Mouse (Mus musculus): ENCODE results near the gene Oard1.

Gene Oard1

DNA sequence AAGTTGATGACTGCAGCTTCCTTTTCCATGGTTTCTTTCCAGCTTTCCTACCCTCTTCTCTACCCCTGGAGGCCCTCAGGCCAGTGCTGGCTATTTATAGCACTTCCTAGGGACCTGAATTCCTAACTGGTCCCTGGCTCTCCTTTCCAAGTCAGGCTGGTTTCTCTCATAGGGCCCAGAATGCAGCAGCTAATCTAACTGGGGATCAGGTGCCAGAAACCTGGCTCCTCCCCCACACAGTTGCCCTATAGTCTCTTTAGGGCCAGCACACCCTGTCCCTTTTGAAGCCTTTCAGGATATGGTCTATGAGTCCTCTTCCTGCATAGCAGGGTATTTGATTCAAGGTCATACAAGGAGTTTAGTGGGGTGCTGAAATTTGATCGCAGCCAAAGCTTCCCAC is 26.7 kb downstream of the Oard1 start:
- DNase-seq (ENCODE audit: low read depth): no peak

DNA sequence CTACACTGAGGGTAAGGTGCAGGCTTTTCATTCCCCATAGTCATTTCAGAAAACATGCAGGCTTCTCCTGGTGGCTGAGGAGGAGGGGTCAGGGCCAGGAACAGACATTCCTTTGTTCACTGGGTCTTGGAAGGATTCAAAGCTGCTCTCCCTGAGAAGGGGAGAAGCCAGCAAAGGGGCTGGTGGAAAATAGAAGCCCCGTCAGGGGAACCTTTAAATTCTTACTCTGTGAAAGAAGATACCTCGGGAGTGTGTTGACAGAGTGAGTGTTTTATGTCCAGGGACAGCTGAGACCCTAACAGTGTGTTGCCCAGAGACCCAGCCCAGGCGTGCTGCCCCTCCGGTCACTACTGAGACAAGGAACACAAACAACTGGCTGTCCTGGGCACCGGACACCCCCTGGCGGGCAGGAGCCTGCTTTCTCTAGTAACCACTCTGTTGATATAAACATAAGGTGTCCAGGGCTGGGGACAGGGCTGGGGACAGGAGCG is 27.7 kb downstream of the Oard1 start:
- no peak for DNase-seq (ENCODE audit: low read depth)

DNA sequence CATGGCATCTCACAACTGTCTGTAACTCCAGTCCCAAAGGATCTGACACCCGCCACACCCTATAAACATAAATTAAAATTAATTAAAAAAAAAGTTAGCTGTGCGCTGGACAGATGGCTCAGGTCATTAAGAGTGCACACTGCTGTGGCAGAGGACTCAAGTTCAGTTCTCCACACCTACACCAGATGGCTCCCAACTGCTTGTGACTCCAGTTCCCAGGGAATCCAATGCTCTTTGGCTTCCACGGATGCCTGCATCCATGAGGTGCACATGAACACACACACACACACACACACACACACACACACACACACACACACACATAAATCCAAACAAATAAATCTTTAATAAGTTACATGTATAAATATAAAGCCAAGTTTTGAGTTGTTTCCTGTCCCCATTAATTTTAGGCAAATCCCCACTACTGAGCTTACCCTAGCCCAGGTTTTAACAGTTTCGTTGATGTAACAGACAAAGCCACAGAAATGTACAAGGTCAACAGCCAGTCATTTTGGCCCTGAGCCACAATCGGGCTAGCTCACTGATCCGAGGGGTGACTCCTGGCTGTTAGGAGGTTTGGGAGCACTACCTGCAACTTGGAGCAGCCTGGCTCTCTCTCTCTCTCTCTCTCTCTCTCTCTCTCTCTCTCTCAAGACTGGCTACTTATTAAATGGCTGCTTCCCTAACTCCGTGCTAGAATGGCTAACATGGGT is 33.1 kb downstream of the Oard1 start:
- no peak for DNase-seq (ENCODE audit: low read depth)

DNA sequence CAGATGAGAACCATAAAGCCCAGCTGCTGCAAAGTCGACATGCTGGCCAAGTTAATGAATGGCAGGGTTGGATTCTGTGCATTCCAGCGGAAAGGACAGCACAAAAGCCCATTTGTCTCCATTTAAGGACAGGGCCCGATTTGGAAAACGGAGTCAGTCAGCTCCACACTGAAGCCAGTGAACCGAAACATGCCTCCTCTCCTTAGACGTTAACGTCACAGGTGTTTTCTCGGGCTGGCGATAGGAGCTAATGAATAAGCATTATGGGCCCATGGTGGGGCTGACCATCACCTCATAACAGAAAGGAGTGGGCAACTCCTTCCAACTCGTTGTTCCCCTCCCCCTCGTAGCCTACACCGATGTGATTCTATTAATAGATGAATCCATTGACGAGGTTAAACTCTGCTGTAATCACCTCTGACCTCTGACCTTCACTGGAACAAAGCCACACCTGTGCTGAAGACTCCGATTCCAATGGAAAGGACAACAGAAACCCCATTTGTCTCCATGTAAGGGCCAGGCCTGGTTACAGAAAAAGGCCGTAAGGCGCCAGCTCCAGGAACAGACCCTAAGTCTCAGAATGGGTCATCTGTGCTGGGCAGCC is 33.8 kb downstream of the Oard1 start:
- DNase-seq (ENCODE audit: low read depth): no peak

DNA sequence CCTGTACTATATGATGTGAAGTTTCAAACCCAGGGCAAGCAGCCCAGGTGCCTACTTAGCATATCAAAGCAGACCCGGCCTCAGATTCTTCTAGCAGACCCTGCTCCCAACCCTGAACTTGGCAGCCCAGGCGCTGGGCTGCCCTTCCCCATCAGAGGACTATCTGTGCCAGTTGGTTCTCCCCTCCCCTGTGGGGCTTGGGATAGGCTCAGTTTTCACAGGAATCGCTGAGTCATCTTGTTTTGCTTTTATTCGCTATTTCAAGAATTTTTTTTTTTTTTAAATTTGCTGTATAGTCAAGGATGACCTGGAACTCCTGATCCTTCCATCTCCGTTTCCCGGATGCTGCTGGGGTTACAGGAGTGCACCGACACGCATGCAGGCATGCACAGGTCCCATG is 37.9 kb downstream of the Oard1 start:
- no peak for DNase-seq (ENCODE audit: low read depth)

DNA sequence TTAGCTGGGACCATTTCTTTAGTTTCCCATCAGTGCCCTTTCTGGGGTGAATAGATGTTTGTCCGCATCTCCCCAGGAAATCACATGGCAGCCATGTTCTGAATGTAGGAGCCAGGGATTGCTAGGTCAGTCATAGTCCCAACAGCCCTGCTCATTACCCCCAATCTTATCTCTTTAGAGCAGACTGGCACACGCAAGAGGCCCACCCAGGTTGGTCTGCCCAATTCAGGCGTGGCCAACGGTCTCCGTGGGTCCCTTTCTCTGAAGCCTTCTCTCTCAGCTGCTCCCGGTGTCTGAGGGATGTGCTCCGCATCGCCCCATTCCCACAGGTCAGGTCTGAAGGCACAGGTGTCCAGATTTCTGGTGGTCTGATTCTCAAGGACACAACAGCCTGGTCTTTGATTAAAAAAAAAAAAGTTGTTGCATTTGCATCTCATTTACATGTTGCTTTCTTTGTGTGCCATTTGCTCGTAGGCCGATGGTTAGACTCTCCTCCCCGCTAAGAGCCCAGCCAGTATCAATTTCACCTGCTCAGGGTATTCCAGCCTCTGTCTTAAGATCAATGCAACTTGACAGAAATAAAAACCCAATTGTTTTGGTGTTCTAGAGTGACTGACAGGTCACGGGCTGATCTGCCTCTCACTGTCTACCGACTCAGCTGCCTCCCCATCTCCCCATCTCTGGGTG is 41.0 kb downstream of the Oard1 start:
- no peak for DNase-seq (ENCODE audit: low read depth)

DNA sequence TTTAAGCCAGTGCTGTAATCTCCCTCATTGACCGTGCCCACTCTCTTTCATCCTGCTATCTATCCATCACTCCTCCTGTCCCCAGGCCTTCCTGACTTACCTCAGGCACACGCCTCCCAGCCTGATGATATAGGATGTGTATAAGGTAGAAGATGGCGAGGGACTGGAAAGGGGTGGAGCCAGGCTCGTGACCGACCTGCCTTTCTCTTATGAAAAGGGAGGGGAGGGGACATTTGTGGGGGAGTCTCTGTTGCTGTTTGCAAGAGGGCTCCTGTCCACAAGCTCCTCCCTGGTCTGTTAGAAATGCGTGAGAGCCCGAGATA is 41.5 kb downstream of the Oard1 start, which contains the start of gene Tspo2:
Gene Tspo2 (minus strand): TSS at position 170 of the 323 bp plus-strand sequence.
- no peak for DNase-seq (ENCODE audit: low read depth)

DNA sequence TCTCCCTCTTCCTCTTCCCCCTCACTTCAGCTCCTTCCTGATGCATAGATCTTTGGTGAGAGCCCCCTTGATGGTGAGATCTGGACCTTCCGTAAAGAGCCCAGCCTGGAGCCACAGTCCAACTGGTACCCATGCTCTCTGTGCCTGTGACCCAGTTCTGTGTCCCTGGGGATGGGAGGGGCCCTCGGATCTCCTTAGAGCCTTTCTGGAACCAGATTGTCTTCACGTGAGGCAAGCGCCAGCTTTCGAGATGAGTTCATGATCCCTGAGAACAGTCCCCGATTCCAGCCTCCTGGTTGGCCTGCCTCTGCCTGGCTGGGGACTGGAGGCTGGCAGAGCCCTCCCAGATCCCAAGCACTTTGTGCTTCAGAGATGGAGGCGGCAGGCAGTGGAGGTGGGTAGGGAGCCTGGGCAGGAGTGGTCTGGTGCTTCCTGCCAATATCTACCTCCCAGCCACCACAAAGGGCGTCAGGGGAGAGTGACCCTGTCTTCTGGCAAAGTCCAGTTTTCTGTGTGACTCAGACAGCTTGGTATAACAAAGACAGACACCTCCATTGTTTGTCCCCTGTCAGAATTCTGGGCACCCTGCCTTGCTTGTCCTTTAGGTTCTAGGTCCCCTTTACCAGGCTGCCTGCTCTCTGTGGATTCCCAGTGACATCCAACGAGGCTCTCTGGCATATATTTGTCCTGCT is 42.1 kb downstream of the Oard1 start:
- no peak for DNase-seq (ENCODE audit: low read depth)

DNA sequence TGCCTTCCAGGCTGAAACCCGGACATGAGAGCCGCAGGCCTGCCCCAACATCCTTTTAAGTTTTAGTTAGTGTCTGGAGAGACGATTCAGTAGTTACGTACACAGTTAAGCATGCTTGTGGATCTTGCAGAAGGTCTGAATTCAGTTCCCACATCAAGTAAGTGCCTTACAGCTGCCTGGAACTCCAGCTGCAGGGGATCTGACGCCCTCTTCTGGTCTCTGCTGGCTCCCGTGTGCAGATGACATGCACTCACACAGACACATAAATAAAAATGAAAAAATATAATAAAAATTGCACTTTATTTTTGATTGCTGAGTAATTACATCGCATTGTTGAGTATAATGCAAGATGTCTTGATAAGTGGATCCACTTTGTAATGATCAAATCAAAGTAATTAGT is 43.7 kb downstream of the Oard1 start:
- no peak for DNase-seq (ENCODE audit: low read depth)

DNA sequence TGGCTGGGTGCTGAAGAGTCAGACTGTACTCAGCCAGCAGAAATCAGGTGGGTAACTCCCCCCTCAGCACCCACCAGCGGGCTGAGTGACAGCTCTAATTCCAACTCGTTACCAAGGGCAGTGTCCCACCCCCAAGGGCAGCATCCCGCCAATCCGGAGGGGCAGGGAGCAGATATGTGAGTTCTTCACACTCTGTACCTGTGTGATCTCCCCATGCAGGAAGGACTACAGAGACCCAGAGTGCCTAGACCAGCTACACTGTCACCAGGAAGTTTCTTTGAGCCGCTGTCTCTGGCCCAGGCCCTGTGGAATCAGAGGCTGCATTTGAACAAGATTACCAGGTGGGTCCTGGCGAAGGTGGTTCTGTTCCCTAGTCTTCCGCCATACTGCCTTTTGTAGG is 44.4 kb downstream of the Oard1 start:
- DNase-seq (ENCODE audit: low read depth): no peak

DNA sequence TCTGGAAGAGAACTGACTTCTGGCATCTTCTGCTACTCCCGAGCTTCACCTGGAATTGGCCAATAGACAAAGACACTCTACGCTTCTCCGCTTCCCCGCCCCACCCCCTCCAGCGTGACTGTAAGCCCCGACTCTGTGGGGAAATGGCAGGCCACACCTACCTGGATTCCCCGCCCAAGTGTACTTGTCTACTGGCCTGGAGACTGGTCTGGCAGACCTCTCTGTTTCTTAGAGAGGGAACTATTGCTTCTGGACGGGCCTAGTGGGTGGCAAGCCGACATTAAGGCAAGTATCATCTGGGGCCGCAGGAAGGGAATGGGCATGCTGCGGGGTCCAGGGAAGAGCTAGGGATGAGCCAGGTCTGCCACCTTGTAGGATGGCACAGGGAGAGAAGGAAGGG is 44.9 kb downstream of the Oard1 start, which contains the start of gene Unc5cl:
Gene Unc5cl (plus strand): TSS at position 214 of the 400 bp plus-strand sequence.
- no peak for DNase-seq (ENCODE audit: low read depth)

DNA sequence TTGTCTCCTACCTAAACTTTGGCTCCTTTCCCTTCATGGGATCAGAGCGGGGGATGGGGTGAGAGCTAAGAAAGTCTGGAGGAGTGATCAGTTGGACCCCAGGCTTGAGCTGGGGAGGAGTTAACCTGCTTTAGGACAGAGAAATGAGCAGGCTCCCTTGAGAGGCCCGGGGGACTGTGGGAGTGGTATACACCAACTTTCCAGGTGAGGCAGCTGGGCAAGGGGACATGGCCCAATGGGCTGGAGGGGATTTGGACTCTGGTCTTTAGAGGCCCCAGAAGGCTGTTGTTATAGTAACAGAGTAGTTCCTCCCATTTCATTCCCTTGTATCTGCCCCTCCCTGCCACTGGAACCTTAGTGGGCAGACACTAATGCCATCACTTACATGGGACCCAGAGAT is 46.1 kb downstream of the Oard1 start:
- no peak for DNase-seq (ENCODE audit: low read depth)

DNA sequence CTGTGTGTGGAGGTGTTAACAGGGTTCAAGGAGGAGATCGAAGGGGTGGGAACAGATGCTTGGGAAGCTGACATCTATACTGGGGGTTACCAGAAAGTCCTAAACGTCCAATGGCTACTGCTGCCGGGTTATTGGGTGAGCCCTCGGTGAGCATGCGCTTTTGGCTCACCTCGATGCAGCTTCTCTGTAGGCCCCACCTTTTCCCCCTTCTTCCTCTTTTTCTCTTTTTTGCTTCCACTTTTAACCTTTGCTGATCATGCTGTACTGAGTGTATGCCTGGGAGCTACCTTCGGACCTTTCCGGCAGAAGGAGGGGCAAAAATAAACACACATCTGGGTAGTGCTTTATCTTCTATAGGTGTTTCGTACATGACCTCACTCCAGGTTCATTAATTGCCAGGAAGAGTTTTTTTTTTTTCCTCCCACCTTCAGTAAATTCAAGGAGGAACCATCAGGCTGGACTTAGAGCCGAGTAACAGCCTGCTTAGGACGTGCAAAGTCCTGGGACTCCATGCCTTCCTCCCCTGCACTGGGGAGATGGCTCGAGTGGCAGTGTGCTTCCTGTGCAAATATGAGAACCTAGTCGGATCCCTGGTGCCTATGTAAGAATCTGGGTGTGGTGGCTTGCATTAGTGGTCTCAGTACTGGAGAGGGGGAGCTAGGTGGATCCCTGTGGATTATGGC is 48.3 kb downstream of the Oard1 start:
- no peak for DNase-seq (ENCODE audit: low read depth)

DNA sequence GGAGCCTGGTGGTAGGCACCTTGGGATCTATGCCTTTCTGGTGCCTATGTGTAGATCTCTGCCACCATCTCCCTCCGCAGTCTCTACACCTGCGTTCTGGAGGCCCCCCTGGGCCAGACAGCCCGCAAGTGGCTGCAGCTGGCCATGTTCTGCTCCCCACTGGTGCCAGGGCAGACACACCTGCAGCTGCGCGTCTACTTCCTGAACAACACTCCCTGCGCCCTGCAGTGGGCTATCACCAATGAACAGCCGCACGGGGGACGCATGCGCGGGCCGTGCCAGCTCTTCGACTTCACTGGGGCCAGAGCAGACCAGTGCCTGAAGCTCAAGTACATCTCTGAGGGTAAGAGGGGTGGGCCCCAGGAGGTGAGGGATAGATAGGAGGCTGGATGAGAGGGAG is 52.3 kb downstream of the Oard1 start:
- DNase-seq (ENCODE audit: low read depth): no peak

DNA sequence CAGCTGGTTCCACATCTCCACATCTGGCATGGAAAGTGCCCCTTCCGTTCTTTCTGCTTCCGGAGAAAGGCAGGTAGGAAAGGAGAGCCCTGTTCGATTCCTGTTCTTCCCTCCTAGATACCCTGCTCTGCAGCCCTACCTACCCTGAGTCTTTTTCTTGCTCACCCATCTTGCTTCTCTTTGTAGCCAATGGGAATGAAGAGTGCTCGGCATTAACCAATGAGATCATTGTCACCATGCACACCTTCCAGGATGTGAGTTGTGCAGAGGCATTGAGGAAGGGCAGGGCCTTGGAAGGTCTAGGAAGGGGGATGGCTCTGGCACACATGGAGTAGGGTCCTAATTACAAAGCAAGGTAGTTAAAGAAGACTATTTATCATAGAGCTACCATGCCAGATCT is 53.6 kb downstream of the Oard1 start:
- DNase-seq (ENCODE audit: low read depth): no peak

All from c-Kit-positive CD71-negative TER-119-negative erythroid progenitor cells, embryonic 14.5 days (primary cell).